Mouse (Mus musculus): Measurements from ENCODE around the gene Mta2.

Mta2 gene

GRCm38 (mm10) chr19:8929224-8930088 is 12.2 kb upstream of the Mta2 start, which contains the start of the genes Rom1 and Eml3:
Rom1 (minus strand) TSS chr19:8929356.
Eml3 (plus strand) TSS chr19:8929552.
- DNase-seq (ENCODE audit: low read depth, low spot score) = peak; percentile 83

- no peak for DNase-seq (ENCODE audit: low read depth, low spot score)
Observed at GRCm38 (mm10) chr19:8930117-8930516, 11.6 kb upstream of the Mta2 start.

- no peak for DNase-seq (ENCODE audit: low read depth, low spot score)
Observed at GRCm38 (mm10) chr19:8930771-8931170, 10.9 kb upstream of the Mta2 start.

- DNase-seq (ENCODE audit: low read depth, low spot score) = no peak
Observed at GRCm38 (mm10) chr19:8936736-8937135, 4.9 kb upstream of the Mta2 start.

- DNase-seq (ENCODE audit: low read depth, low spot score) = peak; percentile 55
Observed at GRCm38 (mm10) chr19:8940526-8941133, 1.0 kb upstream of the Mta2 start.

- no peak for DNase-seq (ENCODE audit: low read depth, low spot score)
Observed at GRCm38 (mm10) chr19:8941136-8941514, 550 bp upstream of the Mta2 start.

- DNase-seq (ENCODE audit: low read depth, low spot score) = no peak
Observed at GRCm38 (mm10) chr19:8942276-8942964, 745 bp downstream of the Mta2 start.

- DNase-seq (ENCODE audit: low read depth, low spot score) = no peak
Observed at GRCm38 (mm10) chr19:8943047-8943446, 1.4 kb downstream of the Mta2 start.

GRCm38 (mm10) chr19:8944062-8944461 is 2.4 kb downstream of the Mta2 start:
- no peak for DNase-seq (ENCODE audit: low read depth, low spot score)

- DNase-seq (ENCODE audit: low read depth, low spot score) = peak; percentile 86
Observed at GRCm38 (mm10) chr19:8944750-8945149, 3.1 kb downstream of the Mta2 start.

- DNase-seq (ENCODE audit: low read depth, low spot score) = no peak
Observed at GRCm38 (mm10) chr19:8945251-8945650, 3.6 kb downstream of the Mta2 start.

GRCm38 (mm10) chr19:8946929-8947328 is 5.3 kb downstream of the Mta2 start:
- DNase-seq (ENCODE audit: low read depth, low spot score) = no peak

- no peak for DNase-seq (ENCODE audit: low read depth, low spot score)
Observed at GRCm38 (mm10) chr19:8950190-8950589, 8.5 kb downstream of the Mta2 start.

GRCm38 (mm10) chr19:8952241-8952640 is 10.6 kb downstream of the Mta2 start:
- DNase-seq (ENCODE audit: low read depth, low spot score) = no peak

GRCm38 (mm10) chr19:8953135-8954039 is 11.7 kb downstream of the Mta2 start, which contains the start of gene Tut1:
Tut1 (plus strand) TSS chr19:8953847.
- DNase-seq (ENCODE audit: low read depth, low spot score) = peak; percentile 99

- no peak for DNase-seq (ENCODE audit: low read depth, low spot score)
Observed at GRCm38 (mm10) chr19:8954171-8954570, 12.5 kb downstream of the Mta2 start.

- no peak for DNase-seq (ENCODE audit: low read depth, low spot score)
Observed at GRCm38 (mm10) chr19:8962256-8962655, 20.6 kb downstream of the Mta2 start.

- DNase-seq (ENCODE audit: low read depth, low spot score) = no peak
Observed at GRCm38 (mm10) chr19:8965075-8965474, 23.4 kb downstream of the Mta2 start.

- DNase-seq (ENCODE audit: low read depth, low spot score) = no peak
Observed at GRCm38 (mm10) chr19:8965771-8966170, 24.1 kb downstream of the Mta2 start.

GRCm38 (mm10) chr19:8966198-8966589 is 24.5 kb downstream of the Mta2 start:
- DNase-seq (ENCODE audit: low read depth, low spot score) = no peak

Measured in ES-CJ7 (cell line).